Mouse (Mus musculus): ENCODE measurements around the gene Pidd1.

Pidd1 gene

DNA sequence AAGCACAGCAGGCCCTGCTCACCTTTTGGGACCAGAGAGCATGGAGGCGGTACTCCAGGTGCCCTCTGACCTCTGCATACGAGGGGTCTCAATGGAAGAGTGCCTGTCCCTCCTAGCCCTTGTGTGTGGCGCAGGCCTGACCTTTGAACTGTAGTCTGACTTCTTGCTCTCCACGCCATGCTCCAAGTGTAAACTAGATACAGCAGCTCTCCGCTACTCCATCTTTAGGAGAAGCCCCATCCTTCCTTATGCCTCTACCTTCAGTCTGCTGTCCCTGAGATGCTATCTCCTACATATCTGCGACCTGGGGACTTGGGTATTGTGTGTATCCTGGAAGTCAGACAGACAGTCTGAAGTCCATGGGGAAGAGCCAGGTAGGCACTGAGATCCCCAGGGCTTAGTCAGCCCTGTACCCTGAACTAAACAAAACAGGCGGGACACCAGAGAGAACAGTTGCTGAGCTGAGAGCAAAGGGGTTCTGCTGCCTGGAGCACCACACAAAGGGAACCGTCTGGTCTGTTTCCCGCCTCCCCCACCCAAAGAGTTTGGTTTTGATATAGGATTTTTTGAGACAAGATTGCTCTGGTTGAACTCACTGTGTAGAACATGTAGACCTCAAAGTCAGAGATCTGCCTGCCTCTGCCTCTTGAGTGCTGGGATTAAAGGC lies 7.8 kb downstream of the Pidd1 start:
- DNase-seq (ENCODE audit: low spot score in 2 of 2), result no peak

DNA sequence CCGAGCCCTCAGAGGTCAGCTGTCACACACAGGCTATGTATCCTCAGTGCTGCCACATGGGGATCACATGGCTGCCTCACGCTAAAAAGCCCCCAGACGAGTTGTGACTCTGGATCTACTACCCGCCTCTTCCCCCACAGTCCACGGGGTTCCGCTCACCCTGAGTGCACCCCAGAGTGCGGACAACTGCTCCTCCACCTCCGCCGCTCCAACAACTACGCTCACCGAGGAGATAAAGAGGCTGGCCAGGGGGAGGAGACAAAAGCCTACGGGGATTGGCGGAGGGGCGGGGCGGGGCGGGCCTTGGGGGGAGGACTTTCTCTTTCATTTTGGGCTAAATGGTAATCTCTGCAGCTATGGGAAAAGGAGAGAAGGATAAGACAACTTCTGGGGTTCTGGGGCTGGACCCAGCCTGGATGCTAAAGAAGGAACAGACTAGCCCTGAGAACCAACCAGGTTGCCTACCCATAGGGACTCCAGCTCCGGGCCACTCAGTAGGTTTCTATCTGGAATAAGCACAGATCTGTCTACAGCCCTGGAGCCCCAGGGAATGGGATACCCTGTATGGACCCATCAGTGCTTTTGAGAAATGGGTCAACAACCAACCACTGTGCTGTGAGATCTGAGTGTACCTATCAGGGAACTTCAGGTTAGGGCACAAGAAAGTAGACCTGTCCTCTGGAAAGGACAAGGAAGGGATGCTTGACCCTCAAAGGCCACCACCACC lies 8.5 kb downstream of the Pidd1 start:
- no peak for DNase-seq (ENCODE audit: low spot score in 2 of 2)

DNA sequence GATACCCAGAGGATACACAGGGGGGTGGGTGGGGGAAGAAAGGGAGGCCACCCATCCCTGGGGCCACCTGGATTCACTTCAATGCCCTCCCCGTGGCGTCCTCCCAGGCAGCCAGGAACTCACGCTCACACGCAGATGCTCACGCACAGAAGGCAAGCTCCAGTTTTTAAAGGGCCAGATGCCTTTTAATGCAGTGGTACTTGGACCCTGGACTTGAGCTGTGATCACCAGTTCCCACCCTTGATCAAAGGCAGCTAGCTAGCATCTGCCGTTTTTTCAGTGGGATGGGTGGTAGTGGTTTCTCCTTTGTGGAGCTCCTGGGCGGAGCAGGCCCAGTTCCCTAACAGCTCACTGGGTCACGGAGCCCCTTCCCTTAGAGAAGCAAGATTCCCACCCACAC lies 9.4 kb downstream of the Pidd1 start:
- DNase-seq (ENCODE audit: low spot score in 2 of 2), result no peak

DNA sequence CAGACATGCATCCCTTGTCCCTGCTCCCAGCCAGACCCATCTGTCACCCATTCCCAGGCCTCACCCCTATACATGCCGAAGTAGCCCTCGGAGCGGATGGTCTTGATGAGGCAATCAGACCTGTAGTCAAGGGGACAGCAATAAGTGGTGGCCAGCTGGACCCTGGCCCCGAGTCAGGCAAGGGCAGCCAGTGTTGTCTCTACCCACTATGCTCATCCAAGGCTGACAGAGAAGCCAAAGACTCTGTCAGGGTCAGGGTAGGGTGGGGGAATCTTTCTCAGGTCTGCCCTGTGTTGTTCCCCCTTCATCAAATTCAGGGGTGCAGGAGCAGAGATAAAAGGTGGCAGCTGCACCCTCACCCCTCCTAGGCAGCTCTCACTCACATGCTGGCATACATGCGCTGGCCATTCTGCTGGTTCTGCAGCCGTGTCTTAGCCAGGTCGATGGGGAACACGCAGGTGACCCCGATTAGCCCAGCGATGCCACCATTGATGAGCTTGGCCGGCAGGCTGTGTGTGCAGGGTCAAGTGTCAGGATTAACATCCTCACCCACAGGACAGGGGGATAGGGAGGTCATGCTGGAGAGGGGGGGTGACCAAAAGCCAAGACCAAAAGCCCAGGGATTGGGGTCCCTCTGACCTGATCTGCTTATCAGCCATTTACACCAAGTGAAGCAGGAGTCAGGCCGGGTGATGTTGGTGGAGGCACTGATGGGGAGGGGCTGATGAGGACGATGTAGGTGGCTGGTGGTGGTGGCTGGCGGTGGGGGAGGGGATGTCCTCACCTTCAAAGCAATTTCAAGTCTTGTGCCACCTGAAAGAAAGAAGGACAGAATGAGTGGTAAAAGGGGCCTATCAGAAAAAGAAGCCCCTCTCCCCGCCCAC lies 10.1 kb downstream of the Pidd1 start:
- DNase-seq (ENCODE audit: low spot score in 2 of 2), result no peak

DNA sequence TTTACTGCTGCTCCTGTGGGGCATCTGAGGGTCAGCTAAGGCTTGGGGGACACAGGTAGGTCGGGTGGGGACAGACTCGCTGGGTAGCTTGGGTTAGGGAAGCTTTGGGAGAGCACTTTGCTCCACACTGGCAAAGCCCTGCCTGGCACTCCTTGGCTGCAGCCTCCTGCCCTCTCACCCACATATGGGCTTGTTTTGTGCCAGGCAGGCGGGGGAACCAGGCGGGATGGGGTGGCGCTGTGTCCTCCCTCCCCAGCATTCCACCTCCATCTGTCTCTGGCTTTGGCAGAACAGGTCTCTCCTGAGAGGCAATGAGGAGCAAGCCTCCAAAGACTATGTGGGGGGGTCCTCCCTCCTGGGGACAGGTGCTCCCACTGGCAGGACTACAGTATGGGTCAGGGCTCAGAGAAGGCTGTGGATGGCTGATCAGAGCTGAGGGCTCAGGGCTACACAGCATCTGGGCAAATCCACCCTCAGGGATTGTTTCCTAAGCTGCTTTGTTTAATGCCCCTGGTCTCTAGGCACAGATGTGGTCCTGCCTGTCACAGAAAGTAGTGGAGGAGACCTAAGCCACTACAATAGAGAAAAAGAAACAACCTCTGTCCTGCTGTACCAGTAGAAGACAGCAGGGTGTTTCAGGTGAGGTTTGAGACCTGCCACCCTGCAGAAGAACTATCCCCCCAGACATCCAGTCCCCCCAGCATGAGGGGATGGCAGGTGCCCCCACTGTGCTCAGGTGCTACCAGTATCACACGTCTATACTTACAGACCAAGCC lies 10.9 kb downstream of the Pidd1 start:
- DNase-seq (ENCODE audit: low spot score in 2 of 2), result peak in 1 of 2 experiments; percentile 83

DNA sequence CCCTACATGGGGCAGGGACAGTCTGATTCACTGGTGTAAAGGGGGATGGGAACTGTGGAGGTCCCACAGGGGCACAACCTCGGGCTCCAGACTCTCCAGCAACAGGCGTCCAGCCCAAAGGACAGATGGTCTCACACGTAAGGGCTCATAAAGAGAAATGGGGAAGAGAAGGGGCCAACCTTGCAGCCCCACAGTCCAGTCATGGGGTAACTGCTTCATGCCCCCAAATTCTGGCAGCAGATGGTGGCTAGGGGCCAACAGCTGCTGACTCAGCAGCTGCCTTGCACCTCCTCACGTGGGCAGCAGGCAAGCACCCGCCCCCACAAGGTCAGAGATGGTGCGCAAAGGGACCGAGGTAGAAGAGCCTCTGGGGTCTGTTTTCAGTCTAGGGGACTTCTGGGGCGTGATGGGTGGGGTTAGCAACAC lies 11.6 kb downstream of the Pidd1 start:
- DNase-seq (ENCODE audit: low spot score in 2 of 2), result no peak

DNA sequence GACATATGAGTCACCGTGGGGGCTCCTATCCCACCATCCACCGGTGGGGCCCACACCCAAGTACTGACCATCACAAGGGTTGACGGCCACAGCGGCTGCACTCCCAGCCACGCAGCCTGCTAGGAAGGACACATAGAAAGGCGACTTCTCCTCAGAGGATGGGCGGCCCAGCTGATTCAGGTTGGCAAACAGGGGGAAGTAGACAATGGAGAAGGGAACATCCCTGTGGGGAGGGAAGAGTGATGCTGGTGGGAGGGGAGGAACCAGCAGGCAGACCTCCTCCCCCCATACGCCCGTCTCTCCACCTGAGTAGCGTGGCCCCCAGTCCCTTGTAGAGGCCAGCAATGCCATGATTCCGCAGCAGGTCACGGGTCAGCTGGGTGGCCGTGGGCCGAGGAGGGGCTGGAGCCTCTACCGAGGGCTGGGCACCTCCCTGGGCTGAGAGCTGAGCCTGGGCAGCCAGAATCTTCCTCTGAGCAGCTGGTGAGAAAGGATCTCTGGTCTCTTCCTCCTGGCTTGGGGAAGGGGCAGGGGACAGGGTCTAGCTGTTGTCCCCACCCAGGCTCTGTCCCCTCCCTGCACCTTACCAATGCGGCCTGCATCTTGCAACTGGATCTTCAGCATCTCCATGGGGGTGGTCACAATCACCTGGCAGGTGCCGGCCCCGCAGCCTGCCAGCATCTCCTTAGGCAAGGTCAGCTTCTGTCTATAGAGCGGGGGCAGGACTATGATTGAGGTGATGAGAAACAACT lies 12.2 kb downstream of the Pidd1 start:
- no peak for DNase-seq (ENCODE audit: low spot score in 2 of 2)

DNA sequence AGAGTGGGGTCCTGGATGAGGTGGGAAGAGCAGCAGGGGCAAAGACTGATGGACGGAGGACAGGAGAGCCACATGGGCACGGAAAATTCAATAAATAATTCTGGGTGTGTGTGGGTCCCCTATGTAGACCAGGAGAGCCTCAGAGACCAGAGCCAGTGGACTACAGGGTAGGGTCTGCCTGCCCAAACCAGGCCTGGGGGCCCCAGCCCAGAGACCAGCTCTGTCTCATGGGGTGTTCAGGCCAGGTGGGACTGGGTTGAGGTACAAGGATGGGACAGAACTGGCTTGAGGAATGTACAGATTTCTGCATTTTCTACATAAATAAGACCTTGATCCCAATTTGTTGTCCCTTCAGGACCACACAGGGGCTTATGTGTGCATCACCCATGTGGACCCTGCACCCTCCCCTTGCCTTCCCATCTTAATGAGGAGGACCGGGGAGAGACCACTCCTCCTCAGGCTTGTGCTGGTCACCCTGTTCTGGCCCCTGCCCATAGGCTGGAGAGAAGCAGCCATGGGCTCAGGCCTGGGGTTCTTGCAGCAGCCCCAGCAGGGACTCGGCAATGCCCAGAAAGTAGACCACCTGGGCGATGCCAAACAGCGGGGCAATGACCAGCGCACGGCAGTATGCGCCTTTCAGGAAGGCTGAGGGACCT lies 13.1 kb downstream of the Pidd1 start:
- no peak for DNase-seq (ENCODE audit: low spot score in 2 of 2)

DNA sequence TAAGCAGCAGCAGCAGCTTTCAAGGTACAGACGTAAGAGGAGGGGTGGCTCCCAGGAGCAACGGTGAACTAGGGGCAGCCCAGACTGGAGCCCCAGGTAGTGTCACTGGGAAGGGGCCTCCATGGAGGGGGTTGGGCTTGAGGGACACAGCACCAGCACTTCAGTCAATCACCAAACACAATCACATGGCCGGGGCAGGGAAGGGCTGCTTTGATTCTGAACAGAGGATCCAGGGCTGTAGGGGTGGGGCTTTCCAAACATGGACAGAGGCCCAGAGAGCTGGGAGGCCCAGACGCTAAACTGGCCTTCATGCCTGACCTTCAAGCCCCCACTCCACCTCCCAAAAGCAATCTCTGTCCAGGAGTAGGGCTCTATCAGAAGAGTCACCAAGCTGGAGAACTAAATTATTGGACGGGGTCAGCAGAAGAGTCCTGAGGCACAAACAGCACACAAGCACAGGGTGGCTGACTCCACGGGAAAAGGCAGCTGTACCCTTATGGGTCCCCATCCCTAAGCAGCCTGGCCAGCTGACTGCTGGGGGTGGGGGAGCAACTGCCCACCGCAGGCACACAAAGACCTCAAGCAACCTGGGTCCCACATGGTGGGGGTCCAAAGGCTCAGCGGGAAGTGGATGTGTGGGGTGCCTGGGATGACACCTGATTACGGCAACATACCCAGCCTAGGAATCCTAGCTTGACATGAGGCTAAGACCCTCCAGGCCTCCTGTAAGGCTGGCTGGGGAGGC lies 13.8 kb downstream of the Pidd1 start:
- no peak for DNase-seq (ENCODE audit: low spot score in 2 of 2)

DNA sequence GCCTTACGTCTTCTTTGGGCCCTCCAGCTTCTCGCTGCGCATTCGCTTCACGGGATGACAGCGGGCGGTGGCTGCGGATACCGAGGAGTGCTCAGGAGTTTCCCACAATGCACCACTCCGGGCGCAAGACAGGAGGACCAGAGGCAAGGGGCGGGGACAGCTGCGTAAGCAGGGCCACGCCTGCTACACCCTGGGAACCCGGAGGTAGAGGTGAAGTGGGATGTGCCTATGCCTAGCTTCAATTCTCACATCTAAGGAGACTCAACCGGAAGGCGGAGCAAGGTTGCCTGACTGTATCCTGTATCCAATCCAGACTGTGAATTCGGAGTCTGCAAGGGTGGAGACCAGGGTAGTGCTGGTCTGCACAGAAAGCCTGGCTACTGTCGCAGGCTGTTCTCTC lies 14.5 kb downstream of the Pidd1 start, which contains the start of gene Cend1:
Gene Cend1 (minus strand): TSS at position 182 of the 400 bp plus-strand sequence.
- no peak for DNase-seq (ENCODE audit: low spot score in 2 of 2)

DNA sequence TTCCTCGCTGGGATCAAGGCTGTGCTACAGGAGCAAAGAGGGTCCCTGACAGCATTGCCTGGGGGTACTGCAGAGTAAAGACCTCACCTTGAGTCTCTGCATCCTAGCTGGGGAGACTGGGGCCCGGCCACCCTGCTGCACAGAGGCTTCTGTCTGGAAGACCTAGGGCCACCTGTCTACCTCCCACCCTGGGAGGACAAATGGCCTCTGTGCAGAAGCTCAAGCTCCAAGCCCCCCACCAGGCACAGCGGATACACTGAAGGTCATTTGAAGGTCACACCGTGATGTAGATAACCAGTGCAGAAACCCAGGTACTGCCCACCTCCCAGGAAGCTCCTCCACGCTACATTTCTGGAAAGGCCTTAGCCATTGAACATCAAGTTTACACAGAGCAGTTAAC lies 15.1 kb downstream of the Pidd1 start:
- DNase-seq (ENCODE audit: low spot score in 2 of 2), result no peak

DNA sequence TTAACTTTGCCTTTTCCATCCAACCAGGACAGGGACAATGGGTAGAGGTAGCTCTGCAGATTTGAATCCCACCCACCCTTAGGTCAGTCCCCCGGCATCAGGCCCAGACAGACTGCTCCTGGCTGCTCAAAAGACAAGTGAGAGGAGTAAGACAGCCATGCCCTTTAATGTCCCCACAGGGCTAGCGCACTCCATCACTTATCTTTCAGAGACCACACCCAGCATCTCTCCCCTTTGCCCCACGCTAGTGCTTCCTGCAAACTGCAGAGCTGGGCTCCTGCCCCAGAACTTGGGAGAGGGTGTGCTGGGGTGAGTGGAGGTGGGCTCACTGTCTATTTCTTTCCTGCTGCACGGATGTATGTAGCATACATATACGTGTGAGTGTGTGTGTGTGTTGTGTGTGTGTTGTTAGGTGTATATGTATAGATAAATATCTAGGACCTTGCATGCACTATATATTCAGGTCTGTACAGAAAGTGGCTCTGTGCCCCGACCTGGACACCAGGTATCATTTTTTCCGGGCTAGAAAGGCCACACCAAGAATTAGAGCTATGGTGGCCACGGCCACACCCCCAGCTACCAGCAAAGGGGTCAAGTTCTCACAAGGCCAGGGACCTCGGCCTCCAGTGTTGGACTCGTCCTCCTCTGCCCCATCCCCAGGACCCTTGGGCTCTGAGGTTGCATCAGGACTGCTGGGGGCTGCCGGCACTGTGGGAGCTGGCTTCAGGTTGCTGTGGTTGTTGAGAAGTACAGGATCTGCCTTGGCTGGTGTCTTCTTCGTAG lies 16.7 kb downstream of the Pidd1 start:
- DNase-seq (ENCODE audit: low spot score in 2 of 2), result no peak

DNA sequence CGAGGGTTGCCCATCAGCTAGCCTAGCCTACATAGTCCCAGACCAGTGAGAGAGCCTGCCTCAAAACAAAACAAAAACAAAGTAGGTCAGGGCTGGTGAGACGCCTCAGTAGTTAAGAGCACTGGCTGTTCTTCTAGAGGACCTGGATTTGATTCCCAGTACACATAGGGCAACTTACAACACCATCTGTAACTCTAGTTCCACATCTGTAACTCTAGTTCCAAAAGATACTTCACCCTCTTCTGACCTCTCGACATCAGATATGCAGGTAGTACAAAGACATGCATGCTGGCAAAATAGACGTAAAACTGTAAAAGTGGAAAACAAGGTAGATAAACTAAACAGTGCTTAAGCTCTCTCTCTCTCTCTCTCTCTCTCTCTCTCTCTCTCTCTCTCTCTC lies 20.0 kb downstream of the Pidd1 start:
- no peak for DNase-seq (ENCODE audit: low spot score in 2 of 2)

DNA sequence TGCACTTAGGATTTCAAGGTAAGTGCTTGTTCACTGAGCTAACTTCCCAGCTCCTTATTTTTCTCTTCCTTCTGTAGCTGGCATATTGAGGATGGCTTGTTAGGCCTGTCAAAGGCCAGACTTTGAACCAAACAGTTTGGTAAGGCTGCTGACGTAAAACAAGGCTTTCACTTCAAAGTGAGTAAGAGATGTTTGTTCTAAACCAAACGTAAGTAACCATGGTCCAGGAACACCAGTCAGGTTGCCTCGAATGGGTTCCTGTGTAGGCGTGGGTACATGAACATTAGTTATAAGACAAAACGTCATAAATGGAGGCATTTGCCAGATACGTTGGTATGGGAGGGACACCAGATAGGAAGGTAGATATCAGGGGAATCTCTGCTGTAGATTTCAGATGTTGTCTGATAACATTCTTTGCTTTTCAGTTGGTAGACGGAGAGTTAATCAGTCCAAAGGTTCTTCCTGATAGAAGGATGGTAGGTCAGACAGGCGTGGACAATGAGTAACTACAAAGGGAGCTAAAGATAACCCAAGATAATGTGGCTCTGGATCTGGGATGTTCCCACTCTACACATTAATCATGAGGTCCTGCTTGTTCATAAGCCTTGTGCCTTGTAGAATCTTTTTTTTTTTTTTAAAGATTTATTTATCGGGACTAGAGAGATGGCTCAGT lies 23.7 kb downstream of the Pidd1 start:
- no peak for DNase-seq (ENCODE audit: low spot score in 2 of 2)

DNA sequence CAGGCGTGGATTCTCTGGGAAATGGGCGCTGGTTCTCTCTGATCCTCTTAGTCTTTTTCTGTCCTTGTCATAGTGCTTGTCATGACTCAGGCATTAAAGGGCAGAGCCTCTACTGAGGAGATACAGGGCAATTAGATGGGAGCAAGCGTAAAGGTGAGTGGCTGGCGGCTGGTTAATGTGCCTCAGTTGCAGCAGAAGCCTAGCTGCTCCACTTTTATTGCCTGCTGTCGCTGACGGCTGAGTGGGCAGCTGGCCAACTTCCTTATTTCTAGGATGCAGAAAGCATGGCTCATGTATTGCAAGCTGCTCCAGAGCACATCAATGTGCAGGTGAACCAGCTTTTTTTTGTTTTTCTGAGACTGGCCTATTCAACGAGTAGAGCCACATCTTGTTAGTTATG lies 24.9 kb downstream of the Pidd1 start:
- no peak for DNase-seq (ENCODE audit: low spot score in 2 of 2)

DNA sequence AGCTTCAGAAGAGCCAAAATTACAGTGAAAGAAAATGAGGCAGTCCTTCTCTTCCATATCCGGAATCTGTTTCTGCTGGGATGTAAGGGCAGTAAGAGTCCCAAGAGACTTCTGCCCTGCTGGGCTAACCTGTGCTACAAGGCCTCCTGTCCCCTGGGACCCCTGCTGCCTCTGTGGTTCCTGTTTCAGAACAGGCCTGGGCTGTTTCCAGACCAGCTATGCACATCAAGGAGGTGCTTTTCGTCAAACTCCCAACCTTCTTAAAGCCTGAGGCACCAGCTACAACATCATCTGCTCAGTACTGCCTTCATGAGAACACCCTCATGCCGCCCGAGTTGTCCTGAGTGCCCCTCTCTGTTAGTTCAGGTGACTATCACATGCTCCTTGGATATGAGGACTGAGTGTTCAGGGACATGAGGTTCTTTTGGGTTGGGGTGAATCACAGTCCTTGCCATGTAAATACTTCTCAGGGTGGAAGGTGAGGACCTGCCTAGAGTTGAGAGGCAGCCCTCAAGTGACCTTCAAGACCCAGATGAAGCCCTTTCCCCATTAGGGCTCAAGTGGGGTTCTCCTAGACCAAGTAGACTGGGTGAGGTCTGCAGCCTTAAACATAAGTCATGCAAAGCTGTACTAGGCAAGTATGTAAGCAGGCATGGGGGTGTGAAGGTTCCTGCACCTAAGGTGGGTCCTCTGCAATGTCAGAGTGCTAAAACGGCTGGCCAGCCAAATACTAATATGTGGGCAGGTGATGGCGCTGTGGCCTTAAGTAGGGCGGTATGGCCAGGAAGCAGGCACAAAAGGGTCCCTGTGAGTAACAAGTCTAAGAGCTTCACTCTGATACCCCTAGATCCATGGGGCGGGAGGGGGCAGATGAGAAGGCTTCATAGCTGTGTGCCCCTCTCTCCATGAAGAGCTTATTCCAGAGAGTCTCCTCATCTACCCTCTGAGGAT lies 25.8 kb downstream of the Pidd1 start:
- no peak for DNase-seq (ENCODE audit: low spot score in 2 of 2)

DNA sequence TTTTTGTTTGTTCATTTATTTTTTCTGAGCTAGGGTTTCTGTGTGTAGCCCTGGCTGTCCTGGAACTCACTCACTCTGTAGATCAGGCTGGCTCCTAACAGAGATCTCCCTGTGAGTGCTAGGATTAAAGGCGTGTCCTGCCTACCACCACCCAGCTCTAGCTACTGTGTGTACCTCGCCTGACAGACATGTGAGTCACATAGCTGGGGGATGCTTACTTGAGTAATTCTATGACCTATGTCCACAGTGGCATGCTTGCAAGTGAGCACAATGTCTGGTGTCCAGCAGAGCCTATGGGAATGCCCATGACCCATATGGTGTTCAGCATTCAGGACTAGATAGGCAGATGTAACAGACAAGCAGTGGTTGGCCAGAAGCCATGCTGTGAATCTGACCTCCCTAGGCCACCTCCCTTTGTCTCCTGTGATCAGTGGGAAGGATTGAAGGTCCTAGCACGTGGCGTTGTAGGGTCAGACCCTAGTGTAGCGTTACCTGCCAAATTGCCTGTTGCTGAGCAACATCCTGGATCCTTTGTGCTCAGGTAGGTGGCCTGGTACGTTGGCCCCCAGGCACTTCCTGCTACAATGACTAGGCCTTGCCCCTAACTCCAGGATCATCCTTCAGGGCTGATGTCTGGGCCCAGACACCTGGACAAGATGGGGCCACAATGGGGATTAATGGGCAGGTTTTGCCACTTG lies 27.5 kb downstream of the Pidd1 start:
- DNase-seq (ENCODE audit: low spot score in 2 of 2), result no peak

Data from urinary bladder, postnatal 36 days (tissue).